Mouse (Mus musculus): Measurements from ENCODE around the gene Ptprm. TPM values are rescaled to one million over a fixed set of nuclear protein-coding genes. Genes with fewer than 3 reads are reported as not detected.

The Ptprm gene
- polyA plus RNA-seq, 2 experiments = 0.66 to 0.79 TPM

DNA sequence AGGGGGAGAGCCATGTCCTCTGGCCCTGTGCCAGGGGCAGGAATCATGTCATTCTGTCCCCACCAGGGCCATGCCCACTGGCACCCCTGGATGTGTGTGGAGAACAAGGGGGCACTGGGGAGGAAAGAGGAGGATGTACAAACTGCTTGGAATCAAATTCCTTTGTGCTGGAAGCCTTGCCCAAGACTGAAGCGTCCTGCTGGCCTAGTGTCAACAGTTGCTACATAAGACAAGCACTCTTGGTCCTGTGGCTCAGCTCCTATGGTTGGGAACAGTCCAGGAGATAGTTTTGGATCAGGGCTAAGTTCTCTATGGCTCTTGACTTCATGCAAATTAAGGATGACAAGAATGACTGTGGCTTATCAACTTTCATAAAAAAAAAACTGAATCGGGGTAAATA is 188.4 kb downstream of the Ptprm start:
- 58% methylated on average over 2 of the region's 2 CpGs for WGBS (ENCODE audit: insufficient replicate concordance)
- Histone ChIP-seq H3K36me3 (replicated peaks; ENCODE audit: control insufficient read depth, insufficient read depth, low read depth) (no peaks in the 10 kb centered on the region), H3K4me3 (ENCODE audit: insufficient read depth in 1 of 2, low read depth in 2 of 2, low read length in 2 of 2) (no peak overlapping the region), H3K27ac (no peak overlapping the region), H3K9ac (replicated peaks) (no peak overlapping the region), H3K9me3 (ENCODE audit: control insufficient read depth, low read length) (no peaks in the 10 kb centered on the region), H3K27me3 (ENCODE audit: control insufficient read depth, insufficient read depth, low read length) (no peaks in the 10 kb centered on the region), H3K4me2 (ENCODE audit: low read depth) (no peak overlapping the region), H3K4me1 (replicated peaks; ENCODE audit: control insufficient read depth in 2 of 2, insufficient read depth in 2 of 2, low read length in 1 of 2) (0 out of 4 replicates have a peak, but pooled peaks cover 0 to 2% of the 10 kb centered on the region in 2 experiments)
- TF ChIP-seq EP300 (IDR thresholded peaks at IDR 0.05; ENCODE audit: low read depth) (no peak), CTCF (IDR thresholded peaks at IDR 0.05; ENCODE audit: low read depth) (no peak)
- no peak for DNase-seq (ENCODE audit: low read depth in 3 of 3, low spot score in 3 of 3)
- ATAC-seq (ENCODE audit: insufficient read depth) = no peak

DNA sequence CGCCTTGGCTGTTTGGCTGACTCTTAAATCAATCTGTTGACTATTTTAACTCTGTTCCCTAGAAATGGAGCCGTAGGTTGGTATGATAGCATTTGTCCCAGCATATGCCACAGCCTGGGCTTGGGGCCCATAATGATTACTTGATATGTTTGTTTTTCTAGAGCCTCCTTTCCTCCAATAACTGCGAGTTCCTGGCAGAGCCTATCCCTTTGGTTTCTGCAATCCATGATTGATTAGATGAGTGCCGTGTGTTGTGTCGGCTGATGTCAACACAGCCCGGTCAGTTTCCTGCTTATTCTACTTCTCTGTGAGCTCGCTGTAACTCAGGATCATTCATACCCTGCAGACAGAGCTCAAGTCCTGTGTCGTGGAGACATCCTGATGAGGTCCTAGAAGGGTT is 194.6 kb downstream of the Ptprm start:
- H3K4me1 ChIP-seq (replicated peaks; ENCODE audit: control insufficient read depth in 2 of 2, insufficient read depth in 2 of 2, low read length in 1 of 2) = no peaks in the 10 kb centered on the region
- TF ChIP-seq CTCF (IDR thresholded peaks at IDR 0.05; ENCODE audit: low read depth) = no peak
- no peak for TF ChIP-seq EP300 (IDR thresholded peaks at IDR 0.05; ENCODE audit: low read depth)
- H3K36me3 ChIP-seq (replicated peaks; ENCODE audit: control insufficient read depth, insufficient read depth, low read depth) = no peaks in the 10 kb centered on the region
- no peak overlapping the region for H3K27ac ChIP-seq
- H3K9ac ChIP-seq (replicated peaks) = no peak overlapping the region
- 38% methylated on average over 8 of the region's 8 CpGs for WGBS (ENCODE audit: insufficient replicate concordance)
- ATAC-seq (ENCODE audit: insufficient read depth) (no peak), DNase-seq (ENCODE audit: low read depth in 3 of 3, low spot score in 3 of 3) (no peak)
- H3K4me3 ChIP-seq (ENCODE audit: insufficient read depth in 1 of 2, low read depth in 2 of 2, low read length in 2 of 2) = no peak overlapping the region
- no peak overlapping the region for H3K4me2 ChIP-seq (ENCODE audit: low read depth)
- no peaks in the 10 kb centered on the region for H3K9me3 ChIP-seq (ENCODE audit: control insufficient read depth, low read length)
- H3K27me3 ChIP-seq (ENCODE audit: control insufficient read depth, insufficient read depth, low read length) = no peaks in the 10 kb centered on the region

DNA sequence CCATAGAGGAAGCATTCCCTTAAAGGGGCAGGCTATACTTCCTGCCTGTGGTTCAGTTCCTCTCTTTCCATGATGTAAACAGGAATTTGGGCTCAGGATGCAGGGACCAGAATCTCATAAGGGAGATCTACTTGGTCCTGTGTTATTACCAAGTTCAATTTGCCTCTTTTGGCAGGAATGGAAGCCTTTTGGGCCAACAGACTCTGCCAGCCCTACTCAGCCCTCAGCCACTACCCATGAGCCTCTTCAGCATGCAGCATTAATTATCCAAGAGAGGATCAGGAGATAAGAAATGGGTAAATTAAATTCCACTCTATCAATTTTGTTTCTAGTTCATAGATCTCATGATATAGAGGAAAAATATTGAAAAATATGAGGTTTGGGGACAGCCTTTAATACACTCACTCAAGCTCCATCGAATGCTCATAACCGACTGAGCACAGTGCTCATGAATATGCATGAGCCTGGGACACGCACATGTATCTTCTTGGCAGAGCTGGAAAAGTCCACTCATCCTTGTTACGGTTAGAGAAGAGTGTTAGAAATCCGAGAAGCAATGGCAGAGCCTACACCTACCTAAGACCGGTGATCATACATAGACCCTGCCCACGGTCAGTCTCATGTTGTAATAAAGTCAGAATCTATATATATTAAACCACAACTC is 197.0 kb downstream of the Ptprm start:
- Histone ChIP-seq H3K4me1 (replicated peaks; ENCODE audit: control insufficient read depth in 2 of 2, insufficient read depth in 2 of 2, low read length in 1 of 2) (no peaks in the 10 kb centered on the region), H3K36me3 (replicated peaks; ENCODE audit: control insufficient read depth, insufficient read depth, low read depth) (no peaks in the 10 kb centered on the region), H3K4me2 (ENCODE audit: low read depth) (no peak overlapping the region), H3K27me3 (ENCODE audit: control insufficient read depth, insufficient read depth, low read length) (no peaks in the 10 kb centered on the region), H3K4me3 (ENCODE audit: insufficient read depth in 1 of 2, low read depth in 2 of 2, low read length in 2 of 2) (no peak overlapping the region), H3K9ac (replicated peaks) (no peak overlapping the region), H3K9me3 (ENCODE audit: control insufficient read depth, low read length) (no peaks in the 10 kb centered on the region), H3K27ac (no peak overlapping the region)
- no peak for ATAC-seq (ENCODE audit: insufficient read depth)
- TF ChIP-seq CTCF (IDR thresholded peaks at IDR 0.05; ENCODE audit: low read depth) (no peak), EP300 (IDR thresholded peaks at IDR 0.05; ENCODE audit: low read depth) (no peak)
- WGBS (ENCODE audit: insufficient replicate concordance) = 69% methylated on average over 7 of the region's 7 CpGs
- DNase-seq (ENCODE audit: low read depth in 3 of 3, low spot score in 3 of 3) = no peak

DNA sequence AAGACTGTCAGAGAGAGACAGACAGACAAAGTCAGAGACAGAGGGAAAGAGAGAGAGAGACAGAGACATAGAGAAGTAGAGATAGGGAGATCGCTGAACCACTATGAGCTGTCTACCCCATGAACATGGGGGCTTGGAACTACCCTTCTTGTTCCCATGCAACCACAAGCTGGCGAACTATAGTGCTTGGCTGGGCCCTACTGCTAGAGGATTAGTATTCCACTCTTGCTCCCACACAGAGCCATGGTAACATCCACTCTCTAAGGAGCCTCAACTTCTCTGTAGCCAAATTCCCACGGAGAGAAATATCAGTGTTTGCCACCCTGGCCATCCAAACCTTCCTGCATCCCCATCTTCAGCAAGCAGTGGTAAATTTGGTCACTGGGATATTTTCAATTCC is 202.0 kb downstream of the Ptprm start:
- 55% methylated on average over 3 of the region's 3 CpGs for WGBS (ENCODE audit: insufficient replicate concordance)
- H3K4me2 ChIP-seq (ENCODE audit: low read depth) = no peak overlapping the region
- no peak for DNase-seq (ENCODE audit: low read depth in 3 of 3, low spot score in 3 of 3)
- no peak overlapping the region for H3K9ac ChIP-seq (replicated peaks)
- ATAC-seq (ENCODE audit: insufficient read depth) = no peak
- no peak overlapping the region for H3K4me3 ChIP-seq (ENCODE audit: insufficient read depth in 1 of 2, low read depth in 2 of 2, low read length in 2 of 2)
- TF ChIP-seq EP300 (IDR thresholded peaks at IDR 0.05; ENCODE audit: low read depth) (no peak), CTCF (IDR thresholded peaks at IDR 0.05; ENCODE audit: low read depth) (no peak)
- H3K9me3 ChIP-seq (ENCODE audit: control insufficient read depth, low read length) = no peaks in the 10 kb centered on the region
- H3K27ac ChIP-seq = no peak overlapping the region
- no peaks in the 10 kb centered on the region for H3K36me3 ChIP-seq (replicated peaks; ENCODE audit: control insufficient read depth, insufficient read depth, low read depth)
- no peaks in the 10 kb centered on the region for H3K27me3 ChIP-seq (ENCODE audit: control insufficient read depth, insufficient read depth, low read length)
- no peaks in the 10 kb centered on the region for H3K4me1 ChIP-seq (replicated peaks; ENCODE audit: control insufficient read depth in 2 of 2, insufficient read depth in 2 of 2, low read length in 1 of 2)

DNA sequence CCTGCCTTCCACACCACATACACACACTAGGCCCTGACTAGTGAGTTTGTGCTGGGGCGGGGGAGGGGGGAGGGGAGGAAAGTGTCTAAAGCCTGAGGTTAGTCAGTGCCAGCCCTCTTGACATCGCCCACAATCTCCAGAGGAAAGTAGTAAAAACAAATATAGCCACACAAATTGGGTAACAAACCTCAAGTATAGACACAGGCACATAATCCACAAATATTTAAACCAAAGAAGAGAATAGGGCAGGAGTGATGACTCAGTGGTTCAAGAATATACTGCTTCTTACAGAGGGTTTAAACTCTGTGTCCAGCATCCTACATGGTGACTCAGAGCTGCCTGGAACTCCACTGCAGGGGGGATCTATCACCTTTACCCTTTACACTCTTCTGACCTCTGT is 203.8 kb downstream of the Ptprm start:
- Histone ChIP-seq H3K27me3 (ENCODE audit: control insufficient read depth, insufficient read depth, low read length) (no peaks in the 10 kb centered on the region), H3K9me3 (ENCODE audit: control insufficient read depth, low read length) (no peaks in the 10 kb centered on the region), H3K4me2 (ENCODE audit: low read depth) (no peak overlapping the region), H3K9ac (replicated peaks) (no peak overlapping the region), H3K4me1 (replicated peaks; ENCODE audit: control insufficient read depth in 2 of 2, insufficient read depth in 2 of 2, low read length in 1 of 2) (no peaks in the 10 kb centered on the region), H3K4me3 (ENCODE audit: insufficient read depth in 1 of 2, low read depth in 2 of 2, low read length in 2 of 2) (no peak overlapping the region), H3K36me3 (replicated peaks; ENCODE audit: control insufficient read depth, insufficient read depth, low read depth) (no peaks in the 10 kb centered on the region), H3K27ac (no peak overlapping the region)
- TF ChIP-seq EP300 (IDR thresholded peaks at IDR 0.05; ENCODE audit: low read depth) = no peak
- no peak for TF ChIP-seq CTCF (IDR thresholded peaks at IDR 0.05; ENCODE audit: low read depth)
- WGBS (ENCODE audit: insufficient replicate concordance) = 44% methylated on average over 2 of the region's 2 CpGs
- ATAC-seq (ENCODE audit: insufficient read depth) = no peak
- DNase-seq (ENCODE audit: low read depth in 3 of 3, low spot score in 3 of 3) = no peak

All from liver, embryonic 14.5 days (tissue).